Mouse (Mus musculus): ENCODE data around the gene Ddx39b. TPM values are rescaled to one million over a fixed set of nuclear protein-coding genes. Genes with fewer than 3 reads are reported as not detected.
A peak's percentile ranks its signal among the peaks of the same experiment; 100 is the strongest.
"Not testable (repeated sequence)": the region's sequence is repeated elsewhere in the genome, so short reads cannot be mapped to it uniquely, and the experiment has no call there.

Gene Ddx39b
- polyA plus RNA-seq, 1 experiment from 2014 or later = 260 TPM

GRCm38 (mm10) chr17:35226561-35227046 lies 14.9 kb upstream of the Ddx39b start:
- no peak overlapping the region for H3K4me2 ChIP-seq (ENCODE audit: low read depth, low read length)
- no peaks in the 10 kb centered on the region for H3K27me3 ChIP-seq (ENCODE audit: control insufficient read depth, insufficient read depth, low read length)
- peak overlapping the region; percentile 23; the same call in 1 of the 2 replicates for H3K27ac ChIP-seq (ENCODE audit: low read length)
- H3K9me3 ChIP-seq (replicated peaks; ENCODE audit: control insufficient read depth, low read length) = no peaks in the 10 kb centered on the region
- no peak; the same call in 1 of the 2 replicates for ATAC-seq (replicated peaks; ENCODE audit: extremely low read depth, insufficient read depth, low FRiP score)
- WGBS = 71% methylated on average over 14 of the region's 14 CpGs
- H3K4me1 ChIP-seq (ENCODE audit: control insufficient read depth, insufficient read depth, low read length) = 0 out of 2 replicates have a peak, but pooled peaks cover 2% of the 10 kb centered on the region
- no peak overlapping the region for H3K9ac ChIP-seq (ENCODE audit: low read length)
- peaks cover 29% of the 10 kb centered on the region for H3K36me3 ChIP-seq (ENCODE audit: control insufficient read depth, insufficient read depth)
- no peak overlapping the region for H3K4me3 ChIP-seq (ENCODE audit: low read length)

- Histone ChIP-seq H3K9ac (ENCODE audit: low read length) (no peak overlapping the region), H3K27me3 (ENCODE audit: control insufficient read depth, insufficient read depth, low read length) (no peaks in the 10 kb centered on the region), H3K9me3 (replicated peaks; ENCODE audit: control insufficient read depth, low read length) (no peaks in the 10 kb centered on the region), H3K27ac (ENCODE audit: low read length) (no peak overlapping the region), H3K4me2 (ENCODE audit: low read depth, low read length) (no peak overlapping the region), H3K36me3 (ENCODE audit: control insufficient read depth, insufficient read depth) (peaks cover 21% of the 10 kb centered on the region), H3K4me3 (ENCODE audit: low read length) (no peak overlapping the region), H3K4me1 (ENCODE audit: control insufficient read depth, insufficient read depth, low read length) (peaks cover 28% of the 10 kb centered on the region)
- WGBS = 89% methylated on average over 10 of the region's 10 CpGs
- no peak for ATAC-seq (replicated peaks; ENCODE audit: extremely low read depth, insufficient read depth, low FRiP score)
Measured at GRCm38 (mm10) chr17:35231022-35231421, 10.5 kb upstream of the Ddx39b start.

GRCm38 (mm10) chr17:35232043-35232442 lies 9.5 kb upstream of the Ddx39b start:
- Histone ChIP-seq H3K27me3 (ENCODE audit: control insufficient read depth, insufficient read depth, low read length) (no peaks in the 10 kb centered on the region), H3K4me1 (ENCODE audit: control insufficient read depth, insufficient read depth, low read length) (peaks cover 32% of the 10 kb centered on the region), H3K36me3 (ENCODE audit: control insufficient read depth, insufficient read depth) (peaks cover 21% of the 10 kb centered on the region), H3K4me3 (ENCODE audit: low read length) (no peak overlapping the region), H3K9me3 (replicated peaks; ENCODE audit: control insufficient read depth, low read length) (no peaks in the 10 kb centered on the region), H3K4me2 (ENCODE audit: low read depth, low read length) (peak overlapping the region; percentile 8; the same call in 1 of the 2 replicates), H3K27ac (ENCODE audit: low read length) (no peak overlapping the region), H3K9ac (ENCODE audit: low read length) (no peak overlapping the region)
- 13% methylated on average over 12 of the region's 12 CpGs for WGBS
- no peak for ATAC-seq (replicated peaks; ENCODE audit: extremely low read depth, insufficient read depth, low FRiP score)

GRCm38 (mm10) chr17:35232659-35233058 lies 8.9 kb upstream of the Ddx39b start:
- Histone ChIP-seq H3K27ac (ENCODE audit: low read length) (peak overlapping the region; percentile 94), H3K27me3 (ENCODE audit: control insufficient read depth, insufficient read depth, low read length) (no peaks in the 10 kb centered on the region), H3K4me3 (ENCODE audit: low read length) (no peak overlapping the region), H3K4me2 (ENCODE audit: low read depth, low read length) (peak overlapping the region; percentile 89), H3K9ac (ENCODE audit: low read length) (peak overlapping the region; percentile 50), H3K4me1 (ENCODE audit: control insufficient read depth, insufficient read depth, low read length) (peaks cover 32% of the 10 kb centered on the region), H3K36me3 (ENCODE audit: control insufficient read depth, insufficient read depth) (peaks cover 21% of the 10 kb centered on the region), H3K9me3 (replicated peaks; ENCODE audit: control insufficient read depth, low read length) (no peaks in the 10 kb centered on the region)
- 74% methylated on average over 5 of the region's 5 CpGs for WGBS
- no peak for ATAC-seq (replicated peaks; ENCODE audit: extremely low read depth, insufficient read depth, low FRiP score)

- peak within 1 kb of the TSS; percentile 75 for H3K4me3 ChIP-seq (ENCODE audit: low read length)
- no peaks in the 10 kb centered on the region for H3K9me3 ChIP-seq (replicated peaks; ENCODE audit: control insufficient read depth, low read length)
- H3K27ac ChIP-seq (ENCODE audit: low read length) = peak within 1 kb of the TSS; percentile 94
- H3K4me2 ChIP-seq (ENCODE audit: low read depth, low read length) = peak within 1 kb of the TSS; percentile 89
- no peak for ATAC-seq (replicated peaks; ENCODE audit: extremely low read depth, insufficient read depth, low FRiP score)
- H3K9ac ChIP-seq (ENCODE audit: low read length) = peak within 1 kb of the TSS; percentile 94
- H3K4me1 ChIP-seq (ENCODE audit: control insufficient read depth, insufficient read depth, low read length) = peaks cover 32% of the 10 kb centered on the region
- 50% methylated on average over 18 of the region's 18 CpGs for WGBS
- no peaks in the 10 kb centered on the region for H3K27me3 ChIP-seq (ENCODE audit: control insufficient read depth, insufficient read depth, low read length)
- H3K36me3 ChIP-seq (ENCODE audit: control insufficient read depth, insufficient read depth) = peaks cover 21% of the 10 kb centered on the region
Measured at GRCm38 (mm10) chr17:35233114-35233980, 8.2 kb upstream of the Ddx39b start, which contains the start of gene Atp6v1g2. Atp6v1g2 (plus strand) TSS chr17:35233660.

GRCm38 (mm10) chr17:35234090-35234489 lies 7.5 kb upstream of the Ddx39b start:
- not testable (repeated sequence) for H3K27me3 ChIP-seq (ENCODE audit: control insufficient read depth, insufficient read depth, low read length); ATAC-seq (replicated peaks; ENCODE audit: extremely low read depth, insufficient read depth, low FRiP score); H3K9me3 ChIP-seq (replicated peaks; ENCODE audit: control insufficient read depth, low read length)
- H3K4me3 ChIP-seq (ENCODE audit: low read length) = peak overlapping the region; percentile 23
- peaks cover 15% of the 10 kb centered on the region for H3K36me3 ChIP-seq (ENCODE audit: control insufficient read depth, insufficient read depth)
- peak overlapping the region; percentile 6; the same call in 1 of the 2 replicates for H3K9ac ChIP-seq (ENCODE audit: low read length)
- WGBS = 74% methylated on average over 7 of the region's 7 CpGs
- peak overlapping the region; percentile 89 for H3K4me2 ChIP-seq (ENCODE audit: low read depth, low read length)
- H3K27ac ChIP-seq (ENCODE audit: low read length) = peak overlapping the region; percentile 94
- H3K4me1 ChIP-seq (ENCODE audit: control insufficient read depth, insufficient read depth, low read length) = peaks cover 32% of the 10 kb centered on the region

GRCm38 (mm10) chr17:35234903-35235302 lies 6.6 kb upstream of the Ddx39b start:
- WGBS = 3% methylated on average over 31 of the region's 31 CpGs
- H3K36me3 ChIP-seq (ENCODE audit: control insufficient read depth, insufficient read depth) = peaks cover 8% of the 10 kb centered on the region
- H3K4me3 ChIP-seq (ENCODE audit: low read length) = peak overlapping the region; percentile 75
- no peaks in the 10 kb centered on the region for H3K27me3 ChIP-seq (ENCODE audit: control insufficient read depth, insufficient read depth, low read length)
- H3K27ac ChIP-seq (ENCODE audit: low read length) = peak overlapping the region; percentile 94
- H3K4me1 ChIP-seq (ENCODE audit: control insufficient read depth, insufficient read depth, low read length) = peaks cover 32% of the 10 kb centered on the region
- peak overlapping the region; percentile 89 for H3K4me2 ChIP-seq (ENCODE audit: low read depth, low read length)
- peak overlapping the region; percentile 94 for H3K9ac ChIP-seq (ENCODE audit: low read length)
- no peaks in the 10 kb centered on the region for H3K9me3 ChIP-seq (replicated peaks; ENCODE audit: control insufficient read depth, low read length)
- no peak; the same call in 1 of the 2 replicates for ATAC-seq (replicated peaks; ENCODE audit: extremely low read depth, insufficient read depth, low FRiP score)

- peak within 1 kb of the TSS; percentile 89 for H3K4me2 ChIP-seq (ENCODE audit: low read depth, low read length)
- under 1% methylated on average over 35 of the region's 35 CpGs for WGBS
- peak within 1 kb of the TSS; percentile 75 for H3K4me3 ChIP-seq (ENCODE audit: low read length)
- H3K27ac ChIP-seq (ENCODE audit: low read length) = peak within 1 kb of the TSS; percentile 94
- ATAC-seq (replicated peaks; ENCODE audit: extremely low read depth, insufficient read depth, low FRiP score) = peak; percentile 85
- H3K9me3 ChIP-seq (replicated peaks; ENCODE audit: control insufficient read depth, low read length) = no peaks in the 10 kb centered on the region
- H3K9ac ChIP-seq (ENCODE audit: low read length) = peak within 1 kb of the TSS; percentile 94
- H3K4me1 ChIP-seq (ENCODE audit: control insufficient read depth, insufficient read depth, low read length) = peaks cover 38% of the 10 kb centered on the region
- H3K36me3 ChIP-seq (ENCODE audit: control insufficient read depth, insufficient read depth) = peaks cover 3% of the 10 kb centered on the region
- H3K27me3 ChIP-seq (ENCODE audit: control insufficient read depth, insufficient read depth, low read length) = no peaks in the 10 kb centered on the region
Measured at GRCm38 (mm10) chr17:35235614-35236389, 5.7 kb upstream of the Ddx39b start, which contains the start of gene Nfkbil1. Nfkbil1 (minus strand) TSS chr17:35235792.

Measured in heart, embryonic 16.5 days (tissue).